Mouse (Mus musculus) megakaryocyte progenitor cell, adult 5-6 weeks (primary cell): ENCODE results near the gene Lyz2. TPM values are rescaled to one million over a fixed set of nuclear protein-coding genes. Genes with fewer than 3 reads are reported as not detected.
"Not testable (repeated sequence)": the region's sequence is repeated elsewhere in the genome, so short reads cannot be mapped to it uniquely, and the experiment has no call there.

Experiments used
- ATAC-seq: replicated peaks from 2 replicates; pipeline ENCODE4 v1.8.0; 2016; ENCODE audit warnings: mild to moderate bottlenecking, moderate TSS enrichment, inconsistent platforms; ENCODE audit not compliant: poor library complexity
- total RNA-seq, 2 experiments: library from RNA; stranded (forward) in 1 of 2; stranded (reverse) in 1 of 2; fragments of 157-497, 149-512 nt in 1 of 2; fragments of 200-1000 nt in 1 of 2; gene quantifications; 2 replicates each; pipeline versions ENCODE4 v1.2.3 to v1.2.4; 2015 to 2017

Gene Lyz2
- total RNA-seq, 2 experiments from 2014 or later, result 545 to 820 TPM

DNA sequence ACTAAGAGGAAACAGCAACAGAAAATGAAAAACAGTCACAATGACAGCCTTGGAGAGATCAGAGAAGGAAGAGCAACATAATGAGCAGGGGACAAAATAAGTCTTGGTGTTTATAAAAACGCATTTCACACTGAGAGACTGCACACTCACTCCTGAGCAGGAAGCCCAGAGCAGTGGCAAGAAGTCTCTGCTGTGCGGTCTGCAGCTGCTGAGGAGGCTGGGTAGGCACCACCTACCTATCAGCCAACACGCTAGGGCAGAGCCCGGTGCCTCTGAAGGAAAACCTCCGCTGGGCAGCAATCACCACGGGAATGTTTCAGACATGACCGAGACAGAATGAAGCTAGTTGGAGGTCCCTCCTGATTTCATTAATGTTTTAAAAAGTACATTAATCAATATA, 3.5 kb upstream of the Lyz2 start:
- ATAC-seq, result peak; percentile 51

DNA sequence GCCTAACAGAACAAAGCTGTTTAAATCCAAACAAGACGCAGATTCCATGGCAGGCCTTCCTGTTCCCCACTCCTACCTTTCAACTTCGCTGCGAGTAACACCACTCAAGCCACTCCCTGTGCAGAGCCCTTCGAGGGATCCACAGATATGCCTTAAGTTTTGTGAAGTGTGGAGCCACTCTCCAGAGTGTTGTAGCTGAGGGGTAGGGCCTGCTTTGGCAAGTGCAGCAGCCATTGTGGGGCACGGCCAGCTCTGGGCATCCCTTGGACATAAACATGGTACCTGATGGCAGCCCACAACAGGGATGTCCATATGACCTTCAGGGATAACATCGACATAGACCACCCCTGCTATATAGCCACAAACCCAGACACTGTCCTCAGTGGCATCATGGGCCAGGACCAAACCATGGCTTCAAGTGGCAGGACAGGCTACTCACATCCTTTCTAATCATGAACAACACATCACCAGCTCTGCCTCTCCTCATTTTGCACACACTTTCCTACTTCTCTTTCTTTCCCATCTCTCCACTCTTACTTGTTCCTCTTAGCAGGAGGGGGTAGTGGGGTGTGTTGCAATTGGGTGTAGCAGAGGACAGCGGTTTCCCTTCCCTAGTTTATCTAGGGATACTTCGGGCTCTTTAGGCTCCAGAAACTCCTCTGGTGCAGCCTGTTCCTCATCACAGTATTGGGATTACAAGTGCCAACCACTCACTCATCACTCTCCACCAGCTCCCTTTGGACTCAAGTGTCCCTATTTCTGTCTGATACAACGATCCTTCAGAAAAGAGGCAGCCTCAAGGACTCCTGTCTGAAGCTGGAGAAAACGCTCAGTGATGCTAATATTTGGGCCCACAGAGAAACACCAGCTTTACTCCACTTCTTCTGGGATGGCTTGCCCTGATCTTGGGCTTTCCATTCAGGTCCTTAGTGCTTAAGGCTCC, 2.7 kb upstream of the Lyz2 start:
- peak; percentile 74 for ATAC-seq

DNA sequence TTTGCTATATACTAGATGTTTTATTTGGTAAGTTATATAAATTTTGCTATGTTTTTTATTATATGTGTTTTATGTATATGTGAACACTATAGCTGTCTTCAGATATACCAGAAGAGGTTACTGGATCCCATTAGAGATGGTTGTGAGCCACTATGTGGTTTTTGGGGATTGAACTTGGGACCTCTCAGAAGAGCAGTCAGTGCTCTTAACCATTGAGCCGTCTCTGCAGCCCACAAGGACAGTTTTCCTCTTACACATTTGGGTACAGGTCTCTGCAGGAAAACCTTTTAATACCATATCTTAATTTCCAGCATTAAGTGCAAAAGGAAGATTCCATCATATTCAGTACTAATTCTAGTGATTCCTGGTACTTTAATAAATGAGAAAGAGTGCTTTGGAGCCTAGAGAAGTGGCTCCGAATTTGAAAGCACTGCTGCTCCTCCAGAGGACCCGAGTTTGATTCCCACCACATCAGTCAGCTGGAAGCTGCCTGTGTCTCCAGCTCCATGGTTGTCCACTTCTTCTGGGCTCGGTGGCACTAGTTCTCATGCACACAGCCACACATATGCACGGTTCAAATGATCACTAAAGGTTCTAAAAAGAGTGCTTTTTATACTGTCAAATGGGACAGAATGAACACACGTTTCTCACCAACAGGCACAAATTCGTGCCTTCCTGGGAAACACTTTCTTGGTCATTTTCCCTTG, 1.9 kb upstream of the Lyz2 start:
- no peak for ATAC-seq

DNA sequence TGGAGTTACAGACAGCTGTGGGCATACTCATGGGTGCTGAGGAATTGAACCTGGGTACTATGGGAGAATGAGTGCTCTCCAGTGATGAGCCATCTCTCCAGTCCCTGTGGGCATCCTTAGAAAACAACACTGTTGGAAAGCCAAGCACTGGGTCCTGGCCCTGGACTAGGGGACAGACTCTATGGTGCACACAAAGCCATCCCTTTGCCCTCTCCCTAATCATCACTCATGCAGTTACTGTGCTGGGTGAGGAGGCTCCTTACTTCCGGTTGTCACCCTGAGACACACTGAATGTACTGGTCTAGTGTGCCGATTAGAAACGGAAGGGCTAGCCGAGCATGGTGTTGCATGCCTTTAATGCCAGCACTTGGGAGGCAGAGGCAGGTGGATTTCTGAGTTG, 1.1 kb upstream of the Lyz2 start:
- not testable (repeated sequence) for ATAC-seq

DNA sequence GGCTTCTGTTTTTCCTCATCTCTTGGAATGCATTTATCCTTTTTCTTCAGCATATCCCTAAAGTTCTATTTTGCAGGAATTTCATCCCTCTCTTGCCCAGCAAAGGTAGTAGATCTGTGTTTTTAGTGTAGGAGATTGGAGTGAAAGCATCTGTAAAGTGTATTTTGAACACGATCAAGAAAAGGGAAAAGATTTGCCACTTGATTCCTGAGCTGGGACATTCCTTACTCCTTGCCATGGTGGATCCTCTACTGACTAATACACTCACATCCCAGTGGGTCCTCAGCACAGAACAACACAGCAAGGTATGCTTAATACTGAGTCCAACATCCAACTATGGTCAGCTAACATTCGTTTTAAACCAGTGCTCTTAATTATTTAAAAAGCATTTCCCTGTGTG, 430 bp upstream of the Lyz2 start:
- ATAC-seq, result no peak

DNA sequence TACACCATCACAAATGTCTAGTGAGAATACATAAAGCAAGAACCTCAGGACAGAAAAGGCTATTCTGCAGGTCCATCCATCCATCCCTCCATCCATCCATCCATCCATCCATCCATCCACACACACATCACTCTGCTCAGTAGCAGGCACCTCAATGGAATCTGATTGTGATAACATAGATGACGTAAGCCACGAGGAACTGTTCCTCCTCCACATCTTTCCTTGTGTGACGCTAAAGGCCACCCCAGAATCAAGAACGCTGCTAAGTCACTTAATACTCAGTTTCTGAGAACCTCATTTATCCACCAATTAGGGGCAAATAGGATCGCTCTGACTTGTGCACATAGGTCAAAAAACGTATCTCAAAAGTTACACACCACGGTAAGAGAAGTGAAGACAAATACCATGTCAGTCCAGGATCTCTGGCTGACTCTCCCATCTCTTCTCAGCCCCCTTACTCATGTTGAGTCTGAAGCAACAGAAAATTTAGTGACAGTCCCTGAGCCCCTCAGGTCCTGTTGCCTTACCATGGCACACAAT, 670 bp downstream of the Lyz2 start:
- ATAC-seq, result no peak

DNA sequence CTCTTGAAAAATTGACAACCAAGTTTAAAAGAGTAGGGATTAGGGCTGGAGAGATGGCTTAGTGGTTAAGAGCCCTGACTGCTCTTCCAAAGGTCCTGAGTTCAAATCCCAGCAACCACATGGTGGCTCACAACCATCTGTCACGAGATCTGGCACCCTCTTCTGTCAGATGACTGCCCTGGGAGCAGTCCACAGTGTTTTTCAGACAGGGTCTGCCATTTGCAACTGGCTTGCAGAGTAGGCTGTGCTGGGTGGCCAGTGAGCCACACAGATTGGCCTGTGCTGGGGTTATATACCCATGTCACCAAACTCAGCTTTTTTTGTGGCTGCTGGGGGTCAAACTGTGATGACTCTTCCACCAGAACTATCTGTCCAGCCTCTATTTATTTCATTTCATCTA, 2.1 kb downstream of the Lyz2 start:
- ATAC-seq, result no peak

DNA sequence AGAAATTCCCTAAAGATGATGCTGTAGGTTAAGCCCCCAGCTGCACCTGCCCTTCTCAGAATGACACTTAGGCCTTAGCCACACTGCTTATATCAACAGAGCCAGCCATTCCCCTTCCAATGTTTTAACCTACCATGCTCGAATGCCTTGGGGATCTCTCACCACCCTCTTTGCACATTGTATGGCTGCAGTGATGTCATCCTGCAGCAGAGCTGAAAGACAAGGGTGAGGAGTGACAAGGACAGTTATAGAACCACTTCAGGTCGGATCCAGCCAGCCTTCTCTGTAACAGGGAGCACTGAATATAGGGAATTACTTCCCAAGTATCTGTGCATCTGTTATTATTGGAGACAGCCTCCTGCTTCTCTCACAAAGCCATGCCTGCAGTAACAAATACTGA, 3.6 kb downstream of the Lyz2 start:
- ATAC-seq, result not testable (repeated sequence)

DNA sequence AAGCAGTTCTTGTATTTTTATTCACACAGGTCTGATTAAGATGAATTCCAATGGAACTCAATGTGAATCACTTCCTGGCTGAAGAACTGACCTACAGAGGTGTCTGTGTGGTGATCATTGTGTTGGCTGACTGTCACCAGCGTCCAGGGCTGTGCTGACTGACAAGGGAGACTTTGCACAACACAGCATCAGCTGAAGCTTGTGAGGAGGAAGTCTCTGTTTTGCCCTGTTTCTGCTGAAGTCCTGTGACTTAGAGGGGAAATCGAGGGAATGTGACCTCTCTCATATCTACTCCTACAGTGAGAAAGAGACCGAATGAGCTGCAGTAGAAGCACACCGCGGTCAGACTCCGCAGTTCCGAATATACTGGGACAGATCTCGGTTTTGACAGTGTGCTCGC, 4.3 kb downstream of the Lyz2 start:
- ATAC-seq, result not testable (repeated sequence)

DNA sequence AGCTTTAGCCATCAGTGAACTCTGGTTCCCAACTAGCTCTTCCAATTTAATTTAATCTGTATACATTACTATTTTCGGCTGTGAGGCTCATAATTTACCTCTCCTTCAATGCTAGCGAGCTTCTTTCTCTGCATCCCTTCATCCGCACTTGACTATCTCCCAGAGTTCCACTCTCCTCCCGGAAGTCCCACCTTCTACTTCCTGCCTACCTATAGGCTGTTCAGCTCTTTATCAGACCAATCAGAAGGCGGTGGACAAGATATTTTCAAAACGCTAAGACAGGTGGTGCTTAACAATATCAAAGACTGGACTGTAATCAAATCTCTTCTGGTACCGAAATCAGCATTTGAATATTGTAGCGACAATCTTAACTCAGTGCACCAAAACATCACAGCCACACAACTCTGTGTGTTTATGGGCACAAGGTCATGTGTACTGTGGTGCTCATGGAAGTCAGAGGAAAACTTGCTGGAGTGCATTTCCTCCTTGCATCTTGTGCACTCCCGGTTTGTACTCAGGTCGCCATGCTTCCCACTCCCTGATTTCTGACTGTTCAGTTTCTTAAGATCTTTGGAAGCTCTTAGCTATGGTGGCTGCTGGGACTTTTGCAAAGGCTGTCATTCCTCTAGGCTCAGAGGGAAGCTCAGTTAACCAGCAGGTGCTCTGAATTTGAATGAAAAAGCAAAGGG, 6.3 kb downstream of the Lyz2 start:
- ATAC-seq, result no peak

DNA sequence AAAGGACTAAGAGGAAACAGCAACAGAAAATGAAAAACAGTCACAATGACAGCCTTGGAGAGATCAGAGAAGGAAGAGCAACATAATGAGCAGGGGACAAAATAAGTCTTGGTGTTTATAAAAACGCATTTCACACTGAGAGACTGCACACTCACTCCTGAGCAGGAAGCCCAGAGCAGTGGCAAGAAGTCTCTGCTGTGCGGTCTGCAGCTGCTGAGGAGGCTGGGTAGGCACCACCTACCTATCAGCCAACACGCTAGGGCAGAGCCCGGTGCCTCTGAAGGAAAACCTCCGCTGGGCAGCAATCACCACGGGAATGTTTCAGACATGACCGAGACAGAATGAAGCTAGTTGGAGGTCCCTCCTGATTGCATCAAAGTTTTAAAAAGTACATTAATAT, 7.5 kb downstream of the Lyz2 start:
- ATAC-seq, result peak; percentile 89

DNA sequence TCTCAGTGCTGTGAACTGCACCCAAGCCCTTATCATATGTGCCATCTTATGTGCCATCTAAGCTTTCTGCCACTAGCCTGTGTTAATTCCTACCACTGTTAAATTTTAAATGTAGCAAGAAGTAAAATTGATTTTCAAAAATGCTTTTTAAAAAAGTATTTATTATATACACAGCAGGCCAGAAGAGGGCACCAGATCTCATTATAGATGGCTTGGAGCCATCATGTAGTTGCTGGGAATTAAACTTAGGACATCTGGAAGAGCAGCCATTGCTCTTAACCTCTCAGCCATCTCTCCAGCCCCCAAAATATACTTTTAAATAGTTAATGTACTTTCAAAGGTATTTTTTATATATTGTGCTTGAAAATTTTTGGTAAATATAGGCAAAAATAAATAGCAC, 10.1 kb downstream of the Lyz2 start:
- no peak for ATAC-seq

DNA sequence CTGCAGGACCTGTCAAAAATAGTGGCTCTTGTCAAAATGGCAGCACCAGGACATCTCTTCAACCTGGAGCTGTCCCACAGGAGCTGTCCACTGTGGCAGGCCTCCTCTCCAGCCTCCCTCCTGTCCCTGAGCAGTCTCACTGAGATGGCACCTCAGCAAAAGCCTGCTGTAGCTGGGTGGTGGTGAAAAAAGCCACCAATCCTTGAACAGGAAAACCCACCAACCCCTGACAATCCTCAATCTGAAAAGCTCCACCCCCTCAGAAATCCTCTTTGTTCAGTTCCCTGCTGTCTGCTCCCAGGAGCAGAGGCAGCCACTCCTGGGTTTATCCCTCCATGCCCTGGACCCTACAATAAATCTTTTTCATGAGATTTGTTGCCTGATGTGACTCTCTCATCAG, 22.3 kb downstream of the Lyz2 start:
- ATAC-seq, result no peak

DNA sequence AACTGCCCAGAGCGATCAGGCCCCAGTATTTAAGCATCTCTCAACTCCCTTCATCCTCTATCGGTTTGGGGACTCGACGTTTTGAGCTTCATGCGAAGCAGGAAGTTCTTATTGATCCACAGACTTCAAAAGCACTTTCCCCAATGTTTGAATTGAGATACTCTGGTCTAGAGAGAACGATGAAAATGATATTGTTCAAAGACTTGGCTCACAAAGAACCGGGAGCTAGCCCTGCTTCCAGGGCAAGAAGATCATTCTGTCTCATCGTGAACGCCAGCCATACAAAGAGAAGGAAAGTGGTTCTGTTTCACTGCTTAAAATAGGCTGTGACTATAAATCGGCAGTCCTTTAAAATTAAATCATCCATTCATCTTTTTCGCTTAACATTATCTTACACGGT, 43.5 kb downstream of the Lyz2 start, which contains the start of gene 9530003J23Rik:
TSS of gene 9530003J23Rik (minus strand) at position 101 of the 400 bp plus-strand sequence.
- ATAC-seq, result no peak

DNA sequence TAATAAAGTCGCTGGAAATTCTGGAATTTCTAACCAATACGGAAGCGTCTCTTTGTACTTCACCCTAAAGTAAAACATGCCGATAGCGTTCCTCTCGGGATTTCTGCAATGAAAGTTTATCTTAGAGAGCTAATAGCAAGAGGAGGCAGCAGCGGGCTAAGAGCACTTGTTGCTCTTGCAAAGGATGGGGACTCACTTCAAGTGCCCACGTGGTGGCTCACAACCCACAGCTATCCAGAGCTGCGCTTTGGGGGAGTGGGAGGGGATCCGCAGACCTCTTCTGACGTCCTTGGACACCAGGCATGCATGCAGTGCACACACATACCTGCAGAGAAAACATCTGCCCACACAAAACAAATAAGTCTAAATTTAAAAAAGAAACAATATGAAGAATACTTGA, 46.3 kb downstream of the Lyz2 start:
- ATAC-seq, result no peak

DNA sequence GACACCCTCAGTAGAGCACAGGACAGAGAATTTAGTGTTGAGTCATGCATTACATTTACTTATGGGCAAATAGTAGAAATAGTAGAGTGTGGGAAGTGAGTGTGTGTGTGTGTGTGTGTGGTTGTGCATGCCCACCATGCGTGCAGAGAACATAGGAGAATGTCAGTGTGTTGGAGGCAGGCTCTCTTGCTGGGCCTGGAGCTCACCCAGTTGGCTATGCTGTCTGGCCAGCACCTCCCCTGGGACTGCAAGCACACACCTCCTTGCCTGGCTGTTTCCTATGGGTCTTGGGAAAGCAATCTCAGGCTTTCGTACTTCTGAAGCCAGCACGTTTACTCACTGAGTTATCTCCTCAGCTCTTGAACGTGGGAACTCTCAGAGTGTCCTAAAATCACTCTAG, 47.3 kb downstream of the Lyz2 start:
- no peak for ATAC-seq

DNA sequence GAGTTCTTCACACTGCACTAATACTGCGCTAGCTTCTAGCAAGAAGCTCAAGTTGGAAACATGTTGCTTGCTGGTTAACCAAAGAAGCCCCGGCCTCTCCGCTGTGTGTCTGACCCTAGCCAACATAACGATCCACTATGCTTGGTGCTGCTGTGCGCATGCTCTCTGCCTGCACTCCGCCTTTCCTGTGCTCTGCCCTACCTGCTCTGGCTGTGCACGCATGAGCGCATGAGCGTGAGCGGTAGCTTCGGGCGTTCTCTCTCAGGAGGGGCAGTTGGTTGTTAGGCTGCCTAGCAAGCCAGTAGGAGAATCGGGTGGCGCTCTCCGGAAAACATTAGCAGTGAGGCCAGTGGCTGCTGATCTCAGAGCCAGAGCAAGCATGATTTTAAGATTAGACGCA, 52.3 kb downstream of the Lyz2 start:
- peak; percentile 63 for ATAC-seq
